Mouse (Mus musculus) hindbrain, embryonic 12.5 days (tissue): ENCODE measurements around the gene Mb. TPM values are rescaled to one million over a fixed set of nuclear protein-coding genes. Genes with fewer than 3 reads are reported as not detected.

Experiments used
- ATAC-seq: fragments of 200-750 bp; cut with Nextera tagmentation; 2 replicates; pipeline ENCODE4 v1.8.0; 2017; ENCODE audit warnings: moderate TSS enrichment; ENCODE audit not compliant: low FRiP score
- H3K27ac ChIP-seq: fragments of 300-500 bp; sonication (generic); 2 replicates; pipeline ENCODE4 v1.5.1; 2016; ENCODE audit warnings: mild to moderate bottlenecking
- H3K27me3 ChIP-seq: fragments of 300-500 bp; sonication (generic); 2 replicates; pipeline ENCODE4 v1.6.1; 2016; ENCODE audit warnings: mild to moderate bottlenecking
- H3K36me3 ChIP-seq: fragments of 300-500 bp; sonication (generic); 2 replicates; pipeline ENCODE4 v1.6.1; 2016; ENCODE audit warnings: mild to moderate bottlenecking
- H3K4me1 ChIP-seq: fragments of 300-500 bp; sonication (generic); 2 replicates; pipeline ENCODE4 v1.6.1; 2016
- H3K4me2 ChIP-seq: fragments of 300-500 bp; sonication (generic); replicated peaks from 2 replicates; pipeline ENCODE4 v1.6.1; 2016; ENCODE audit warnings: mild to moderate bottlenecking
- H3K4me3 ChIP-seq: fragments of 300-500 bp; sonication (generic); 2 replicates; pipeline ENCODE4 v1.5.1; 2016; ENCODE audit warnings: mild to moderate bottlenecking
- H3K9ac ChIP-seq: fragments of 300-500 bp; sonication (generic); 2 replicates; pipeline ENCODE4 v1.6.1; 2016; ENCODE audit warnings: mild to moderate bottlenecking, moderate library complexity
- H3K9me3 ChIP-seq: fragments of 300-500 bp; sonication (generic); replicated peaks from 2 replicates; pipeline ENCODE4 v1.6.1; 2016; ENCODE audit warnings: mild to moderate bottlenecking
- WGBS: fragments of 180-500 bp; shearing (Covaris S2); methylation state at CpG from one replicate; pipeline ENCODE4 v1.1.7; 2016; 5-methylcytosine and 5-hydroxymethylcytosine counted together
- polyA plus RNA-seq: library from polyadenylated mRNA; unstranded; fragments of >200 nt; fragmentation: Nextera tagmentation; extraction: Ambion mirVana; gene quantifications from 2 replicates; pipeline ENCODE4 v1.2.1, GENCODE M21; 2016

Mb gene
- polyA plus RNA-seq, 1 experiment from 2014 or later = 0.80 TPM

DNA sequence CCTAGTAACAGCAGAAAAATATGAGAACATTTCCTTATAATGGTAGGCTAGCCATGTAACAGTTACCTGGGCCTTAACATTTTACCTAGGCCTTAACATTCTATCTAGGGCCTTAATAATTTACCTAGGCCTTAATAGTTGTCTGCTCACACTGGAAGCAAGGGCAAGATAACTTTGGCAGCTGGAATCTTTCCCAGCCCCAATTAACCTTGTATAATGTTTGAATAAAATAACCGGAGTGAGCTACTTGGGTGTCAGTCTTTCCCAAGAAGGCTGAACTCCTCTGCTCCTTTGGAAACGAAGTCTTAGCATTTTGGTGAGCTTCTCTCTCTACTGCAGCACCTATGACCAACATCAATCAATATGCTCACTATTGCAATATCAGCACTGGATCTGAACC, 52.4 kb downstream of the Mb start:
- no peaks in the 10 kb centered on the region for H3K4me1 ChIP-seq
- no peaks in the 10 kb centered on the region for H3K36me3 ChIP-seq
- peaks cover 8% of the 10 kb centered on the region; the same call in 1 of the 2 replicates for H3K27me3 ChIP-seq
- no peaks in the 10 kb centered on the region for H3K9me3 ChIP-seq
- WGBS = 86% methylated on average over 2 of the region's 2 CpGs
- H3K4me2 ChIP-seq = no peak overlapping the region
- no peak overlapping the region for H3K27ac ChIP-seq
- no peak for ATAC-seq
- H3K9ac ChIP-seq = no peak overlapping the region
- no peak overlapping the region for H3K4me3 ChIP-seq

DNA sequence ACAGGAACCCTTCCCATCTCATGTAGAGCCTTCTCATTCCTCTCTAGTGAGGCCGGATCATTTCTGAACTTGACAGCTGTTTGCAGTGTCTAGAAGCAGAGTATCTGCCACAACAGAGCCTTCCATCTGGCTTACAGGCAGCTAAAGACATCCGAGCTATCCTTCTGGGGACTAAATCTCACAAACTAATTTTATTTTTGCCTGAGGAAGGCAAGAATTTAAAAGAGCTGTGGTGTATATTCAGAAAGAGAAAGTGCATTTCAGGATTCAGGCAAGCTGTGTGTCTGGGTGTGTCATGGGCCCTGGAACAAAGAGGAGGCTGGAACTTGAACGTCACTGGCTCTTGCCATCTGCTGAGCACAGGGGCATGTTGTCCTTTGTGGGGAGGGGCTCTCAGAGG, 56.1 kb downstream of the Mb start:
- H3K27ac ChIP-seq = no peak overlapping the region
- no peaks in the 10 kb centered on the region for H3K9me3 ChIP-seq
- no peak overlapping the region for H3K4me3 ChIP-seq
- no peak overlapping the region for H3K9ac ChIP-seq
- H3K4me1 ChIP-seq = no peaks in the 10 kb centered on the region
- H3K36me3 ChIP-seq = no peaks in the 10 kb centered on the region
- H3K27me3 ChIP-seq = peaks cover 7% of the 10 kb centered on the region; the same call in 1 of the 2 replicates
- ATAC-seq = no peak
- no peak overlapping the region for H3K4me2 ChIP-seq
- 72% methylated on average over 3 of the region's 3 CpGs for WGBS

GRCm38 (mm10) chr15:76987542-76988094, 62.9 kb downstream of the Mb start:
- peaks cover 9% of the 10 kb centered on the region for H3K27me3 ChIP-seq
- H3K4me1 ChIP-seq = peaks cover 15% of the 10 kb centered on the region
- no peak overlapping the region for H3K27ac ChIP-seq
- no peaks in the 10 kb centered on the region for H3K36me3 ChIP-seq
- peak; percentile 84 for ATAC-seq
- H3K9me3 ChIP-seq = no peaks in the 10 kb centered on the region
- H3K4me2 ChIP-seq = peak overlapping the region; percentile 65
- peak overlapping the region; percentile 31 for H3K4me3 ChIP-seq
- 0 out of 2 replicates have a peak overlapping the region, but pooled peaks have one; percentile 28 for H3K9ac ChIP-seq
- 6% methylated on average over 21 of the region's 21 CpGs for WGBS

DNA sequence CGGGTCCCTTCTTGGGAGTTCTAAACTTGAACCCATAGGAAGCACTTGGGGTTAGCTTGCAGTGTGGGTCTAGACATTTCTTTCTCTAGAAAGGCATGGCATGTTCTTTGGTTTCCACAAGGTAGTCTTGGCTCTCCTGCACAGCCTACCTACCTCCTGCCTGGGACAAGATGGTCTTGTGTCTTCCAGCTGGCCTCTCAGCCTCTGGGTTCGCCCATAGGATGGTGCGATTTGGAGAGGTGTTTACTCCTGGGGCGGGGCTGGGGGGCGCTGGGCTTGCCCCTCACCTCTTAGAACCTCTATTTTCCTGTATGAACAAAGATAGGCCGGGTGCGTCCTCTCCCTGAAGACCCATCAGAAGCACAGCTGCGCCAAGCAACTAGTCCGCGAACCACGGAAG, 63.3 kb downstream of the Mb start:
- Histone ChIP-seq H3K4me3 (peak overlapping the region; percentile 31), H3K9ac (0 out of 2 replicates have a peak overlapping the region, but pooled peaks have one; percentile 28), H3K27ac (no peak overlapping the region), H3K27me3 (peaks cover 9% of the 10 kb centered on the region), H3K9me3 (no peaks in the 10 kb centered on the region), H3K4me1 (peaks cover 15% of the 10 kb centered on the region), H3K36me3 (no peaks in the 10 kb centered on the region), H3K4me2 (peak overlapping the region; percentile 65)
- WGBS = 14% methylated on average over 11 of the region's 11 CpGs
- 0 out of 2 replicates have a peak, but pooled peaks have one; percentile 8 for ATAC-seq

- ATAC-seq = no peak
- H3K27ac ChIP-seq = no peak overlapping the region
Observed at GRCm38 (mm10) chr15:76982745-76983144, 67.7 kb downstream of the Mb start.

DNA sequence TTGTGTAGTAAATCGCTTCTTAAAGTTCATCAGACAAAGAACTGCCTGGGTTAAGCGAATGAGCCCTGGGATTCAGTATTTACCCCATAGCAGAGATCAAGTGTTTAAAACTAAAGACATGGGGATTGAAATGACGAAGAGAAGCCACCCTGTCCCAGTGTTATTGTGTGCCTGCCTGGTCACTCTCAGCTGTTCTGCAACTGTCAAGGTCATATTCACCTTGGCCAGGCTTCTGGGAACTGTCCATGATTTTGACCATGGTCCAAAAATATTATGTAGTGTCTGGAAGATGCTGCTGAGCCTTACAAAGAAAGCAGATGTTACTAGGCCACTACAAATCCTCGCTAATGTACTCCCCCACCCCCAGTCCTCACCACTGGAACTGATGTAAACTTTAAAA, 70.7 kb downstream of the Mb start:
- H3K4me2 ChIP-seq = no peak overlapping the region
- H3K36me3 ChIP-seq = no peaks in the 10 kb centered on the region
- H3K4me1 ChIP-seq = peaks cover 11% of the 10 kb centered on the region; the same call in 1 of the 2 replicates
- no peak overlapping the region for H3K9ac ChIP-seq
- no peaks in the 10 kb centered on the region for H3K9me3 ChIP-seq
- no peak for ATAC-seq
- H3K27ac ChIP-seq = no peak overlapping the region
- 82% methylated on average over 4 of the region's 4 CpGs for WGBS
- H3K27me3 ChIP-seq = no peaks in the 10 kb centered on the region
- no peak overlapping the region for H3K4me3 ChIP-seq

More at GRCm38 (mm10) chr15:76982745-76983144, 67.7 kb downstream of the Mb start:
- no peak overlapping the region for H3K4me2 ChIP-seq
- H3K4me1 ChIP-seq = peaks cover 10% of the 10 kb centered on the region
- no peak overlapping the region for H3K4me3 ChIP-seq
- H3K9me3 ChIP-seq = no peaks in the 10 kb centered on the region
- H3K27me3 ChIP-seq = peaks cover 4% of the 10 kb centered on the region
- 56% methylated on average over 3 of the region's 3 CpGs for WGBS
- H3K36me3 ChIP-seq = no peaks in the 10 kb centered on the region
- no peak overlapping the region for H3K9ac ChIP-seq

DNA sequence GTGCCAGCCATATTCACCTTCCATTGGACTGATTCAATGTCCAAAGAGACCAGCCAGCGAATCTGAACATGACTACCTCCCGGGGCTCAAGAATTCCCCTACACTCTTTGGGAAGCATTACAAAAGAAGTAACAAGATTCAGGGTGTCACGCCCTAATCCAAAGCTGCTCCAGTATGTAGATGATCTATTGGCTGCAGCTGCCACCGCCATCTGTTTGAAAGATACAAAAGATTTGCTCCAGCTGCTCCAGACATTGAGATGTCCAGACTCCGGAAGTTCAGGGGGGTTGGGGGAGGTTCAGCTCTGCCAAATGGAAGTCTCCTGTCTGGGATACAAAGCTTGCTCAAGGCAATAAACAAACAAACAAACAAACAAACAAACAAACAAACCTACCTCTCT, 73.9 kb downstream of the Mb start:
- no peaks in the 10 kb centered on the region for H3K27me3 ChIP-seq
- H3K4me2 ChIP-seq = no peak overlapping the region
- H3K9me3 ChIP-seq = no peaks in the 10 kb centered on the region
- no peak overlapping the region for H3K27ac ChIP-seq
- 35% methylated on average over 5 of the region's 5 CpGs for WGBS
- no peak overlapping the region for H3K4me3 ChIP-seq
- H3K36me3 ChIP-seq = no peaks in the 10 kb centered on the region
- peaks cover 18% of the 10 kb centered on the region for H3K4me1 ChIP-seq
- no peak for ATAC-seq
- no peak overlapping the region for H3K9ac ChIP-seq

DNA sequence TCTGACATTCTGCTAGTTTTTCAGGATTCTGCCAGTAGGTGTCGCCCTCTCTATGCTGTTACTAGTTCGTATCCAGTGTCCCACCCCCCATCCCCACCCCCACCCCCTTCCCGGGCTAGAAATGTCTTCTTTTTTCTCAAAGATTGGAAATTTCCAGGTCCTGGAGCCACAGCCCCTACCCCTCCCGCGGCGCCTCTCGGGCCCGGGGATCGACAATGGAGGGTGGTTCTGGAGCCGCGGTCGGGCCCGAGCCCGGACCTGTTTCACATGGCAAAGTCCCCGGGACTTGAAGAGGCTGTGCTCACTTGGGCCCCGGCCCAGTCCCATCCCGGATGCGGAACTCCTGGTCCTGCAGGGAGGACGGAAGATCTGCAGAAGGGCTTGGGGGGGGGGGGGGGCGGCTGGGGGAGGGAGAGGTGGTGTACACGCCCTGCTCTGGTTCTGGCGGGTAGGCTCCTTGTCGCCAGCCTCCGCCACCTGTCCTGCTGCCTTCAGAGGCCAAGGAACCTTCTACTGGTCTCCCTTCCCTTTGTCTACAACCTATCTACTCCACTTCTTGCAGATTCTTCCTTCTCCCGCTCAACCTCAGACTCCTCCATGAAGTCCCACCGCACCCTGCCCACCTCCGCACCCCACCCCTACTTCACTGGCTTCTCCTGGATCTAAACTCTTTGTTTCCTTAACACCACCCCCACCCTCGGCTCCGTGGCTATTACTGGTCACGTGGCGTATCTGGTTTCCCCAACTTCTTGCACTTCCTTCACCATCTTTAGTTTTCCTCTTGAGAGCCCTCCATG, 76.4 kb downstream of the Mb start:
- H3K36me3 ChIP-seq = no peaks in the 10 kb centered on the region
- peak overlapping the region; percentile 60 for H3K9ac ChIP-seq
- WGBS = 7% methylated on average over 23 of the region's 31 CpGs
- H3K4me2 ChIP-seq = peak overlapping the region; percentile 76
- no peaks in the 10 kb centered on the region for H3K27me3 ChIP-seq
- peaks cover 18% of the 10 kb centered on the region for H3K4me1 ChIP-seq
- H3K4me3 ChIP-seq = peak overlapping the region; percentile 48
- peak overlapping the region; percentile 25 for H3K27ac ChIP-seq
- ATAC-seq = peak; percentile 69
- H3K9me3 ChIP-seq = no peaks in the 10 kb centered on the region

DNA sequence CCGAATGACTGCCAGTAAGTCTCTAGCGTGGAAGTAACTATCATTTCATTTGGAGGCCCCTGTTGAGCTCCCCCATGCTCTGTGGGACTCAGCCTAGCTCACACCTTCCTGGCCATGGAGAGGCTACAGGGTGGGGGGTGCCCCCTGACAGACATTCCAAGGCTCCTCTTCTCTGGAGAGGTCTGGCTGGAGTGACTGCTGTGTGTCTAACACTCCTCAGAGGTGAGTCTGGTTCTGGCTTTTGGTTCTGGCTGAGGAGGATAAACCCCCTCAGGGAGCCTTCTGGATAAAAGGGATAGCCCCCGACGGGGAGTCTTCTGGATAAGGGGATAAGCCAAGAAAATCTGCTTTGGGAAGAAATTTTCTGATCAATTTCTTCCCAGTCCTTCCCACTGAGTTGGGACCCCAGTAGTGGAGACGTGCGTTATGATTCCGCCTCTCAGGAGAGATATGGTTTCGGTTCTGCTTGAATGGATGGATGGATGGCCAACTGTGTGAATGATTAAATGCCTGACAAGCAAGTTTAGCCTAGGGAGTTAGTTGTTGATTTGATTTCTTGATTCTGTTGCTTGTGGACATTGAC, 77.1 kb downstream of the Mb start:
- Histone ChIP-seq H3K9me3 (no peaks in the 10 kb centered on the region), H3K27me3 (no peaks in the 10 kb centered on the region), H3K36me3 (no peaks in the 10 kb centered on the region), H3K4me1 (peaks cover 18% of the 10 kb centered on the region), H3K4me3 (peak overlapping the region; percentile 48; the same call in 1 of the 2 replicates), H3K4me2 (peak overlapping the region; percentile 76; the same call in 1 of the 2 replicates), H3K9ac (peak overlapping the region; percentile 60; the same call in 1 of the 2 replicates), H3K27ac (no peak overlapping the region)
- 0 out of 2 replicates have a peak, but pooled peaks have one; percentile 26 for ATAC-seq
- WGBS = 30% methylated on average over 8 of the region's 8 CpGs

- H3K4me2 ChIP-seq = no peak overlapping the region
- no peaks in the 10 kb centered on the region for H3K9me3 ChIP-seq
- H3K27me3 ChIP-seq = no peaks in the 10 kb centered on the region
- peaks cover 18% of the 10 kb centered on the region for H3K4me1 ChIP-seq
- no peak overlapping the region for H3K9ac ChIP-seq
- no peaks in the 10 kb centered on the region for H3K36me3 ChIP-seq
- WGBS = 87% methylated on average over 4 of the region's 4 CpGs
- ATAC-seq = no peak
- H3K4me3 ChIP-seq = no peak overlapping the region
- no peak overlapping the region for H3K27ac ChIP-seq
Observed at GRCm38 (mm10) chr15:76972661-76973060, 77.8 kb downstream of the Mb start.
